In the genomic region with DNA sequence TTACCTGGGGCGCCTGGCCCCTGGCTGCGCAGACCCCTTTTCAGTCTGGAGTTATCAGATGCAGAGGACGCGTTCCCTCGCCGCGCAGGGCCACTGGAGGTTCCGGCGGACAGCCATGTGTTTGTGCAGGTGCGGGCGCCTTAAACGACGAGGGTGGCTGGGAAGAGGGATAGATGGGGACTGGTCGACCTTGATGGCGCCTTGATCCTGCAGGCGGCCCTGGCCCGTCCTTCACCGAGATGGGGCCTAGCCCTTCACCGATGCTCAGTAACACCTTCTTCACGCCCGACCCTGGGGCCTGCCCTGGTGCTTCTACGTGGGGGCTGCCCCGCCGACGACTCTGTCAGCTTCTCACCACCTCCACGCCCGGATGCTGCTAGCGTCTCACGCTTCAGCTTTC, we compare ENCODE assay signal across 8 mouse cellular contexts. TPM values are rescaled to one million over a fixed set of nuclear protein-coding genes. Genes with fewer than 3 reads are reported as not detected.
DNase-seq lines count a peak whose midpoint lies in the region; ATAC-seq and TF ChIP-seq lines count a peak whose summit lies in the region.
"Had no signal": no experiment of that assay in that cellular context is flagged by ENCODE, and none has a peak within 500 bp of the region (broad histone marks: within the 10 kb centered on the region; RNA-seq: fewer than 3 reads in every experiment).

No protein-coding gene starts in this region.

- no peaks in the 10 kb centered on the region for H3K27me3 ChIP-seq in lung, embryonic 14.5 days (ENCODE audit: insufficient read depth, low read length)
- H3K27me3 ChIP-seq in embryonic facial prominence, embryonic 10.5 days (replicated peaks; ENCODE audit: low read depth, poor library complexity, severe bottlenecking) = peaks cover 27% of the 10 kb centered on the region
- no peaks in the 10 kb centered on the region for H3K27me3 ChIP-seq in intestine, embryonic 15.5 days (replicated peaks)
- no peaks in the 10 kb centered on the region for H3K27me3 ChIP-seq in stomach, embryonic 15.5 days (replicated peaks)

- TF ChIP-seq CTCF in lung, embryonic 14.5 days (IDR thresholded peaks at IDR 0.05; ENCODE audit: low read depth) = no peak

- ATAC-seq in lung, embryonic 14.5 days (ENCODE audit: insufficient read depth) = no peak
- no peak for ATAC-seq in intestine, embryonic 15.5 days
- no peak for ATAC-seq in stomach, embryonic 15.5 days (ENCODE audit: insufficient read depth, low FRiP score, low read depth)
- no peak for ATAC-seq in megakaryocyte progenitor cell, adult 5-6 weeks (replicated peaks; ENCODE audit: poor library complexity)

- 14% methylated on average over 29 of the region's 29 CpGs for WGBS in lung, embryonic 14.5 days
- WGBS in embryonic facial prominence, embryonic 10.5 days = 12% methylated on average over 29 of the region's 29 CpGs
- WGBS in intestine, embryonic 15.5 days = 20% methylated on average over 29 of the region's 29 CpGs
- WGBS in stomach, embryonic 15.5 days = 25% methylated on average over 29 of the region's 29 CpGs

- H3K36me3 ChIP-seq in lung, embryonic 14.5 days (ENCODE audit: insufficient read depth) = peaks cover 45% of the 10 kb centered on the region
- H3K36me3 ChIP-seq in embryonic facial prominence, embryonic 10.5 days (replicated peaks) = peaks cover 56% of the 10 kb centered on the region
- peaks cover 34% of the 10 kb centered on the region for H3K36me3 ChIP-seq in intestine, embryonic 15.5 days
- peaks cover 32% of the 10 kb centered on the region for H3K36me3 ChIP-seq in stomach, embryonic 15.5 days

- peak; percentile 62 for DNase-seq in lung, embryonic 14.5 days
- no peak for DNase-seq in lung, postnatal 4 days
- peak; percentile 69 for DNase-seq in embryonic facial prominence, embryonic 10.5 days (ENCODE audit: low spot score)
- DNase-seq in urinary bladder, postnatal 14 days (ENCODE audit: low spot score) = no peak

- H3K4me1 ChIP-seq in lung, embryonic 14.5 days (ENCODE audit: insufficient read depth) = 0 out of 2 replicates have a peak, but pooled peaks cover 3% of the 10 kb centered on the region
- peaks cover 43% of the 10 kb centered on the region for H3K4me1 ChIP-seq in embryonic facial prominence, embryonic 10.5 days
- peaks cover 23% of the 10 kb centered on the region for H3K4me1 ChIP-seq in intestine, embryonic 15.5 days (replicated peaks)
- H3K4me1 ChIP-seq in stomach, embryonic 15.5 days = peaks cover 24% of the 10 kb centered on the region

- H3K27ac ChIP-seq in lung, embryonic 14.5 days (ENCODE audit: low read depth) = peak overlapping the region; percentile 0; the same call in 1 of the 2 replicates
- peak overlapping the region; percentile 37; the same call in 1 of the 2 replicates for H3K27ac ChIP-seq in embryonic facial prominence, embryonic 10.5 days (replicated peaks)
- peak overlapping the region; percentile 27; the same call in 1 of the 2 replicates for H3K27ac ChIP-seq in intestine, embryonic 15.5 days
- H3K27ac ChIP-seq in stomach, embryonic 15.5 days = peak overlapping the region; percentile 23; the same call in 1 of the 2 replicates

- H3K4me3 ChIP-seq in lung, embryonic 14.5 days (ENCODE audit: low read depth, low read length) = no peak overlapping the region
- H3K4me3 ChIP-seq in embryonic facial prominence, embryonic 10.5 days = peak overlapping the region; percentile 25
- no peak overlapping the region for H3K4me3 ChIP-seq in intestine, embryonic 15.5 days (replicated peaks)
- H3K4me3 ChIP-seq in stomach, embryonic 15.5 days (replicated peaks) = no peak overlapping the region
- H3K4me3 ChIP-seq: erythroblast, embryonic 14.5 days had no signal

- no peak overlapping the region for H3K4me2 ChIP-seq in lung, embryonic 14.5 days
- peak overlapping the region; percentile 14; the same call in 1 of the 2 replicates for H3K4me2 ChIP-seq in intestine, embryonic 15.5 days (replicated peaks)
- H3K4me2 ChIP-seq in stomach, embryonic 15.5 days = peak overlapping the region; percentile 24

- H3K9ac ChIP-seq in lung, embryonic 14.5 days = no peak overlapping the region
- no peak overlapping the region for H3K9ac ChIP-seq in intestine, embryonic 15.5 days
- H3K9ac ChIP-seq in stomach, embryonic 15.5 days = no peak overlapping the region

- no peaks in the 10 kb centered on the region for H3K9me3 ChIP-seq in lung, embryonic 14.5 days (ENCODE audit: low read depth, low read length)
- H3K9me3 ChIP-seq in embryonic facial prominence, embryonic 10.5 days = no peaks in the 10 kb centered on the region
- no peaks in the 10 kb centered on the region for H3K9me3 ChIP-seq in intestine, embryonic 15.5 days
- H3K9me3 ChIP-seq in stomach, embryonic 15.5 days = no peaks in the 10 kb centered on the region

RNA-seq across cellular contexts. Expression of gene Tgfbr3l, which starts 1.2 kb away (rescaled TPM):
- polyA plus RNA-seq in lung, embryonic 14.5 days (2014; fragmentation: Nextera tagmentation; extraction: Ambion mirVana) = 2.0 and 3.2 TPM in 2 replicates
- 4.4 and 5.2 TPM in 2 replicates for polyA plus RNA-seq in embryonic facial prominence, embryonic 10.5 days (2016; fragmentation: Nextera tagmentation; extraction: Ambion mirVana)
- polyA plus RNA-seq in intestine, embryonic 15.5 days (2015; fragmentation: Nextera tagmentation; extraction: Ambion mirVana) = 2.3 and 3.0 TPM in 2 replicates
- polyA plus RNA-seq in stomach, embryonic 15.5 days (2015; fragmentation: Nextera tagmentation; extraction: Ambion mirVana) = 5.5 and 5.9 TPM in 2 replicates
- total RNA-seq in megakaryocyte progenitor cell, adult 5-6 weeks (2015) = 2.5 and 3.9 TPM in 2 replicates
- total RNA-seq in megakaryocyte progenitor cell, adult 5-6 weeks (2017) = 2.3 and 2.8 TPM in 2 replicates

RNA-seq across cellular contexts. Expression of gene Snapc2, which starts 3.7 kb away (rescaled TPM):
- polyA plus RNA-seq in lung, embryonic 14.5 days (2014; fragmentation: Nextera tagmentation; extraction: Ambion mirVana) = 60.6 and 63.5 TPM in 2 replicates
- polyA plus RNA-seq in embryonic facial prominence, embryonic 10.5 days (2016; fragmentation: Nextera tagmentation; extraction: Ambion mirVana) = 62.3 and 64.6 TPM in 2 replicates
- 46.0 and 46.2 TPM in 2 replicates for polyA plus RNA-seq in intestine, embryonic 15.5 days (2015; fragmentation: Nextera tagmentation; extraction: Ambion mirVana)
- polyA plus RNA-seq in stomach, embryonic 15.5 days (2015; fragmentation: Nextera tagmentation; extraction: Ambion mirVana) = 50.8 and 51.6 TPM in 2 replicates
- 18.3 and 22.3 TPM in 2 replicates for total RNA-seq in megakaryocyte progenitor cell, adult 5-6 weeks (2015)
- total RNA-seq in megakaryocyte progenitor cell, adult 5-6 weeks (2017) = 8.4 and 12.0 TPM in 2 replicates

RNA-seq across cellular contexts. Expression of gene Ctxn1, which starts 9.9 kb away (rescaled TPM):
- 65.7 and 80.7 TPM in 2 replicates for polyA plus RNA-seq in lung, embryonic 14.5 days (2014; fragmentation: Nextera tagmentation; extraction: Ambion mirVana)
- polyA plus RNA-seq in embryonic facial prominence, embryonic 10.5 days (2016; fragmentation: Nextera tagmentation; extraction: Ambion mirVana) = 121 and 134 TPM in 2 replicates
- 63.1 and 63.9 TPM in 2 replicates for polyA plus RNA-seq in intestine, embryonic 15.5 days (2015; fragmentation: Nextera tagmentation; extraction: Ambion mirVana)
- 80.2 and 83.6 TPM in 2 replicates for polyA plus RNA-seq in stomach, embryonic 15.5 days (2015; fragmentation: Nextera tagmentation; extraction: Ambion mirVana)
- total RNA-seq in megakaryocyte progenitor cell, adult 5-6 weeks (2015) = 2.8 and 4.2 TPM in 2 replicates
- 0.81 TPM in 1 of 2 replicates, not detected in the other for total RNA-seq in megakaryocyte progenitor cell, adult 5-6 weeks (2017)

RNA-seq across cellular contexts. Expression of gene Gm49320, which starts 10.5 kb away (rescaled TPM):
- 1.2 and 1.5 TPM in 2 replicates for polyA plus RNA-seq in lung, embryonic 14.5 days (2014; fragmentation: Nextera tagmentation; extraction: Ambion mirVana)
- 0.44 and 0.85 TPM in 2 replicates for polyA plus RNA-seq in embryonic facial prominence, embryonic 10.5 days (2016; fragmentation: Nextera tagmentation; extraction: Ambion mirVana)
- 0.34 and 0.87 TPM in 2 replicates for polyA plus RNA-seq in intestine, embryonic 15.5 days (2015; fragmentation: Nextera tagmentation; extraction: Ambion mirVana)
- 0.31 and 1.3 TPM in 2 replicates for polyA plus RNA-seq in stomach, embryonic 15.5 days (2015; fragmentation: Nextera tagmentation; extraction: Ambion mirVana)
- total RNA-seq in megakaryocyte progenitor cell, adult 5-6 weeks (2015) = 1.2 and 2.6 TPM in 2 replicates
- not detected in 2 replicates for total RNA-seq in megakaryocyte progenitor cell, adult 5-6 weeks (2017)

RNA-seq across cellular contexts. Expression of gene Map2k7, which starts 10.7 kb away (rescaled TPM):
- 16.2 and 20.9 TPM in 2 replicates for polyA plus RNA-seq in lung, embryonic 14.5 days (2014; fragmentation: Nextera tagmentation; extraction: Ambion mirVana)
- polyA plus RNA-seq in embryonic facial prominence, embryonic 10.5 days (2016; fragmentation: Nextera tagmentation; extraction: Ambion mirVana) = 31.0 and 32.8 TPM in 2 replicates
- 24.1 and 25.3 TPM in 2 replicates for polyA plus RNA-seq in intestine, embryonic 15.5 days (2015; fragmentation: Nextera tagmentation; extraction: Ambion mirVana)
- polyA plus RNA-seq in stomach, embryonic 15.5 days (2015; fragmentation: Nextera tagmentation; extraction: Ambion mirVana) = 24.6 and 29.8 TPM in 2 replicates
- 29.7 and 34.2 TPM in 2 replicates for total RNA-seq in megakaryocyte progenitor cell, adult 5-6 weeks (2015)
- 29.2 and 29.4 TPM in 2 replicates for total RNA-seq in megakaryocyte progenitor cell, adult 5-6 weeks (2017)

Comparison
In these comparisons a context has a peak if more than half of its experiments do, and no peak if none do; other contexts are left out.
1. DNase-seq: peak in lung, embryonic 14.5 days (single experiment) and embryonic facial prominence, embryonic 10.5 days (single experiment); none in lung, postnatal 4 days (0 of 2) and urinary bladder, postnatal 14 days (single experiment).
2. Peak in every context shown above with its lines, with median percentiles within 50 percentile points of each other: H3K27ac ChIP-seq.